Mouse (Mus musculus): Measurements from ENCODE around the gene Mark3. TPM values are rescaled to one million over a fixed set of nuclear protein-coding genes. Genes with fewer than 3 reads are reported as not detected.
A peak's percentile ranks its signal among the peaks of the same experiment; 100 is the strongest.

The Mark3 gene
- polyA plus RNA-seq, 1 experiment from 2014 or later: 47.0 TPM

DNA sequence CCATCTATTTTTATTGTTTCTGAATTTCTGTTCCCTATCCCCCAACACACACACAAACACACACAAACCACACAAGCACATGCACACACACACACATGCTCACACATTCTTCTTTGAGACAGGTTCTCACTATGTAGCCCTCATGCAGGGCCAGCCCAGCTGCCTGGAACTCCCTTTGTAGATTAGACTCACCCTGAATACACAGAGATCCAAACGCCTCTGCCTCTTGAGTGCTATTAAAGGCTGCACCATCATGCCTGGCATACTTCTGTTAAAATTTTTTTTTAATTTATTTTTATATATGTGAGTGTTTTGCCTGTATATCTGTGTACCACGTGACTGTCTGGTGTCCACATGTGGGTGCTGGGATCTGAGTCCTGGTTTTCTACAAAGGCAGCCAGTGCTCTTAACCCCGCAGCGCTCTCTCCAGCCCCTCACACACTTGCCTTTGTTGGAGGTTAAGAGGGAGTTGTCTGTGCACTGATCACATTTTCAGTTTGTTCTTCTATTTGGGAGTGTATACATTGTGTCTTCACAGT, 12.0 kb upstream of the Mark3 start:
- 49% methylated on average over 4 of the region's 4 CpGs for WGBS
- no peak overlapping the region for H3K9ac ChIP-seq (replicated peaks)
- H3K4me3 ChIP-seq (replicated peaks): no peak overlapping the region
- H3K4me1 ChIP-seq: peaks cover 12% of the 10 kb centered on the region
- no peak overlapping the region for H3K27ac ChIP-seq (replicated peaks)
- ATAC-seq (ENCODE audit: low FRiP score): no peak
- H3K36me3 ChIP-seq: no peaks in the 10 kb centered on the region
- H3K9me3 ChIP-seq (replicated peaks): no peaks in the 10 kb centered on the region
- no peaks in the 10 kb centered on the region for H3K27me3 ChIP-seq (replicated peaks)
- no peak overlapping the region for H3K4me2 ChIP-seq

GRCm38 (mm10) chr12:111563076-111563629, 11.2 kb upstream of the Mark3 start:
- Histone ChIP-seq H3K27ac (replicated peaks) (no peak overlapping the region), H3K9ac (replicated peaks) (no peak overlapping the region), H3K36me3 (no peaks in the 10 kb centered on the region), H3K27me3 (replicated peaks) (no peaks in the 10 kb centered on the region), H3K4me1 (peaks cover 12% of the 10 kb centered on the region), H3K4me3 (replicated peaks) (no peak overlapping the region), H3K4me2 (no peak overlapping the region), H3K9me3 (replicated peaks) (no peaks in the 10 kb centered on the region)
- ATAC-seq (ENCODE audit: low FRiP score): no peak
- WGBS: 38% methylated on average over 5 of the region's 5 CpGs

GRCm38 (mm10) chr12:111565363-111565762, 9.0 kb upstream of the Mark3 start:
- no peak for ATAC-seq (ENCODE audit: low FRiP score)
- Histone ChIP-seq H3K27ac (replicated peaks) (no peak overlapping the region), H3K36me3 (no peaks in the 10 kb centered on the region), H3K9me3 (replicated peaks) (no peaks in the 10 kb centered on the region), H3K27me3 (replicated peaks) (no peaks in the 10 kb centered on the region), H3K4me1 (peaks cover 8% of the 10 kb centered on the region), H3K4me2 (no peak overlapping the region), H3K4me3 (replicated peaks) (no peak overlapping the region), H3K9ac (replicated peaks) (no peak overlapping the region)
- WGBS: 77% methylated on average over 5 of the region's 5 CpGs

DNA sequence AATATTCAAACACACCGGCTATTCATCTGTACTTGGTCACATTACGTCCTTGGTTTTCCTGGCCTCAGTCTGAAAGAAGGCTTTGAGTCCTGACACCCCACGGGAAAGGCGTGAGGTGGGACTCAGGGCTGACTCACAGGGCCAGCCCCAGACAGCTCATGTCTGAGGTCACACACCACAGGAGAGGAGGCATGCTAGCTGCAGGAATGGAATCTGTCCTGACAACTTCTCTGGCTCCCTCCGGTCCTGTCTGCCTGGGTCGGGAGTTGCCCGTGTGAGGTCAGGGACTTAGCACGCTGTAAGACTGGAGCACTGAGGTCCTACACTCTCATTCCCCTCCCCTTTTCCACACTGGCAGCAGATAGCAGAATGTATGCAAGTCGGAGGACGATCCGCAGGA, 5.5 kb upstream of the Mark3 start:
- WGBS: 72% methylated on average over 11 of the region's 11 CpGs

GRCm38 (mm10) chr12:111572406-111572805, 1.9 kb upstream of the Mark3 start:
- no peak overlapping the region for H3K27ac ChIP-seq (replicated peaks)
- no peak for ATAC-seq (ENCODE audit: low FRiP score)
- H3K9ac ChIP-seq (replicated peaks): no peak overlapping the region
- H3K27me3 ChIP-seq (replicated peaks): no peaks in the 10 kb centered on the region
- H3K4me1 ChIP-seq: peaks cover 33% of the 10 kb centered on the region
- WGBS: 87% methylated on average over 7 of the region's 7 CpGs
- H3K36me3 ChIP-seq: no peaks in the 10 kb centered on the region
- H3K4me2 ChIP-seq: peak overlapping the region; percentile 95
- H3K4me3 ChIP-seq (replicated peaks): no peak overlapping the region
- H3K9me3 ChIP-seq (replicated peaks): no peaks in the 10 kb centered on the region

More for the DNA sequence above, 5.5 kb upstream of the Mark3 start:
- H3K9me3 ChIP-seq (replicated peaks): no peaks in the 10 kb centered on the region
- H3K36me3 ChIP-seq: no peaks in the 10 kb centered on the region
- no peak for ATAC-seq (ENCODE audit: low FRiP score)
- no peak overlapping the region for H3K4me3 ChIP-seq (replicated peaks)
- H3K27ac ChIP-seq (replicated peaks): no peak overlapping the region
- no peak overlapping the region for H3K4me2 ChIP-seq
- H3K4me1 ChIP-seq: peaks cover 15% of the 10 kb centered on the region
- H3K27me3 ChIP-seq (replicated peaks): no peaks in the 10 kb centered on the region
- H3K9ac ChIP-seq (replicated peaks): no peak overlapping the region

GRCm38 (mm10) chr12:111573315-111573714, 1.0 kb upstream of the Mark3 start:
- H3K9me3 ChIP-seq (replicated peaks): no peaks in the 10 kb centered on the region
- no peaks in the 10 kb centered on the region for H3K27me3 ChIP-seq (replicated peaks)
- WGBS: 34% methylated on average over 6 of the region's 6 CpGs
- no peaks in the 10 kb centered on the region for H3K36me3 ChIP-seq
- H3K4me1 ChIP-seq: peaks cover 35% of the 10 kb centered on the region
- H3K9ac ChIP-seq (replicated peaks): peak overlapping the region; percentile 97
- H3K4me2 ChIP-seq: peak overlapping the region; percentile 95
- no peak for ATAC-seq (ENCODE audit: low FRiP score)
- peak overlapping the region; percentile 71 for H3K4me3 ChIP-seq (replicated peaks)
- peak overlapping the region; percentile 93 for H3K27ac ChIP-seq (replicated peaks)

DNA sequence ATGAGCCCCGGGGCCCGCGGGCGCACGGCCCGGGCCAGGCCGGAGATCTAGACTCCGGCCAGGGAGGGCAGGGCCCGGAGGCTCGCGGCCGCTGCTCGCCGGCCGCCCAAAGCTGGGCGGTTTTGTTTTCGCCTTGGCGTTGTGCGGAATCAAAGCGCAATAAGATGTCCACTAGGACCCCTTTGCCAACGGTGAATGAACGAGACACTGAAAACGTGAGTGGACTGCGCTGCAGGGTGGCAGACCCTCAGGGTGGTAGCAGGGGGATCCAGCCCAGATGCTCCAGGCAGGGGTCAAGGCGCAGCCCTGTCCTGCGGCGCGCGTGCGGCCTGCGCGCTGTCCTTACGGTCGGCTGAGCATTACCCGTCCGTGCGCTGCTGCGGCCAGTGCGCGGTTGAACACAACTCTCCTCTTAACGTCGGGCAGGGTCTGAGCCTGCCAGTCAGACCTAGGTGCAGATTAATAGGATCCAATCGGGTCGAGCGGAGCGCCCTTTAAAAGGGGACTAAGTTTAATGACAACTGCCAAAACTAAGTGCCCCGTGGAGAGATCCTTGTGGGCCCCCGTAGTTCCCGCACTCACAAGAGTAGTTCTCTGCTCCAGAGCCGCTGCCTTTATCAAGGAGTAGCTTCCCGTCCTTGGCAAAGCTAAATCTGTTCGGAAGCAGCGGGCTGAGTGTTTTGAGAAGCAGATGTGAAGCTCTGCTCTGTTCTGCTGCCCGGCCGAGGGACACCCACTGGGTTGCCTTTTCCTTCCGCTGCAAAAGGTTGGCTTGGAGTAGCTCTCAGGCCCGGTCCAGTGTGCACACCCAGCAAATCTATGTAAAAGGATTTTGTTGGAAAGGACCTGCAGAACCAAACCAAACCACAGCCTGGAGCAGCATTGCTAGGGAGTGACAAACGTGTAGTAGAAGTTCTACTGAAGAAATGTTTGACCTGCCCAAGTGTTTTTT, 840 bp downstream of the Mark3 start:
- peak; percentile 46; the same call in 1 of the 2 replicates for ATAC-seq (ENCODE audit: low FRiP score)
- no peaks in the 10 kb centered on the region for H3K9me3 ChIP-seq (replicated peaks)
- H3K36me3 ChIP-seq: no peaks in the 10 kb centered on the region
- WGBS: under 1% methylated on average over 56 of the region's 58 CpGs
- peaks cover 35% of the 10 kb centered on the region for H3K4me1 ChIP-seq
- H3K4me3 ChIP-seq (replicated peaks): peak overlapping the region; percentile 71
- H3K27me3 ChIP-seq (replicated peaks): no peaks in the 10 kb centered on the region
- H3K27ac ChIP-seq (replicated peaks): peak overlapping the region; percentile 93
- H3K9ac ChIP-seq (replicated peaks): peak overlapping the region; percentile 97
- H3K4me2 ChIP-seq: peak overlapping the region; percentile 95

GRCm38 (mm10) chr12:111583058-111583457, 8.7 kb downstream of the Mark3 start:
- Histone ChIP-seq H3K9me3 (replicated peaks) (no peaks in the 10 kb centered on the region), H3K27ac (replicated peaks) (no peak overlapping the region), H3K4me1 (peaks cover 3% of the 10 kb centered on the region; the same call in 1 of the 2 replicates), H3K36me3 (no peaks in the 10 kb centered on the region), H3K27me3 (replicated peaks) (no peaks in the 10 kb centered on the region), H3K4me3 (replicated peaks) (no peak overlapping the region), H3K9ac (replicated peaks) (no peak overlapping the region), H3K4me2 (no peak overlapping the region)
- WGBS: 78% methylated on average over 1 of the region's 1 CpGs
- no peak for ATAC-seq (ENCODE audit: low FRiP score)

DNA sequence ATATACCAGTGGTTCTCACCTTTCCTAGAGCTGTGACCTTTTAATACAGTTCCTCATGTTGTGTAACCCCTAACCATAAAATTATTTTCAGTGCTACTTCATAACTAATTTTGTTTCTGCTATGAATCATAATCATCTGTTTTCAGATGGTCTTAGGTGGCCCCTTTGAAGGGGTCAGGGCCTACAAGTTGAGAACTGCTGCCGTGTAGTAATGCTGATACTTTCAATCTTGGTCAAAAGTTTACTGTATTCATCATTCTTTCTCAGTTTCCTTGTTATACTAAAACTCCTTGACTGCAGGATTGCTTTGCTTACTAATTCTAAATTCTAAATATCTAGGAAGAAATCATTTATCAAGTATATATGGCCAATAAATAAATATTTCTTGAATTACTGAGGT, 10.1 kb downstream of the Mark3 start:
- 90% methylated on average over 1 of the region's 1 CpGs for WGBS
- Histone ChIP-seq H3K27me3 (replicated peaks) (no peaks in the 10 kb centered on the region), H3K27ac (replicated peaks) (no peak overlapping the region), H3K4me1 (peaks cover 3% of the 10 kb centered on the region; the same call in 1 of the 2 replicates), H3K36me3 (no peaks in the 10 kb centered on the region), H3K4me2 (no peak overlapping the region), H3K9ac (replicated peaks) (no peak overlapping the region), H3K4me3 (replicated peaks) (no peak overlapping the region), H3K9me3 (replicated peaks) (no peaks in the 10 kb centered on the region)
- ATAC-seq (ENCODE audit: low FRiP score): no peak

DNA sequence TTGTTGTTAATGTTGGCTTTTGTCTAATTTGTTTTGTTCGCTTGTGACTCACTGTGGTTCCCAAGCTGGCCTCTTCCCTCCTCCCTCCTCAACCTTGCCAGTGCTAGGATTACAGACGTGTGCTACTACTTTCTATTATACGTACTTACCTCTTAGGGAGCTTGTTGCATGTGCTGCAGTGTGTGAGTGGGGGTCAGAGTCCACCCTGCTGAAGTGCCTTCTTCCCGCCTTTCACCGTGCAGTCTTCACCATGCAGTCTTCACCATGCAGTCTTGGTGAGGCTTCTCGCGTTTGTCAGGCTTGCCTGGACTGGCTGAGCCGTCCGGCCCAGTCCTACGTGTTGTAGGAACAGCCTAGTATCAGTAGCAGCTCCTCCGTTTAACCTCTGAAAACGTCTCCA, 12.9 kb downstream of the Mark3 start:
- WGBS: 89% methylated on average over 12 of the region's 12 CpGs
- H3K4me1 ChIP-seq: peaks cover 2% of the 10 kb centered on the region; the same call in 1 of the 2 replicates
- H3K4me2 ChIP-seq: no peak overlapping the region
- H3K9me3 ChIP-seq (replicated peaks): no peaks in the 10 kb centered on the region
- ATAC-seq (ENCODE audit: low FRiP score): no peak
- no peak overlapping the region for H3K9ac ChIP-seq (replicated peaks)
- H3K36me3 ChIP-seq: no peaks in the 10 kb centered on the region
- H3K4me3 ChIP-seq (replicated peaks): no peak overlapping the region
- H3K27ac ChIP-seq (replicated peaks): no peak overlapping the region
- H3K27me3 ChIP-seq (replicated peaks): no peaks in the 10 kb centered on the region

GRCm38 (mm10) chr12:111592407-111593021, 18.2 kb downstream of the Mark3 start:
- no peak for ATAC-seq (ENCODE audit: low FRiP score)
- Histone ChIP-seq H3K9ac (replicated peaks) (no peak overlapping the region), H3K4me1 (0 out of 2 replicates have a peak, but pooled peaks cover 3% of the 10 kb centered on the region), H3K27ac (replicated peaks) (no peak overlapping the region), H3K9me3 (replicated peaks) (no peaks in the 10 kb centered on the region), H3K4me2 (no peak overlapping the region), H3K36me3 (peaks cover 22% of the 10 kb centered on the region), H3K27me3 (replicated peaks) (no peaks in the 10 kb centered on the region), H3K4me3 (replicated peaks) (no peak overlapping the region)
- WGBS: 84% methylated on average over 14 of the region's 14 CpGs
